Mouse (Mus musculus): ENCODE data around the gene Gpnmb.

DNA sequence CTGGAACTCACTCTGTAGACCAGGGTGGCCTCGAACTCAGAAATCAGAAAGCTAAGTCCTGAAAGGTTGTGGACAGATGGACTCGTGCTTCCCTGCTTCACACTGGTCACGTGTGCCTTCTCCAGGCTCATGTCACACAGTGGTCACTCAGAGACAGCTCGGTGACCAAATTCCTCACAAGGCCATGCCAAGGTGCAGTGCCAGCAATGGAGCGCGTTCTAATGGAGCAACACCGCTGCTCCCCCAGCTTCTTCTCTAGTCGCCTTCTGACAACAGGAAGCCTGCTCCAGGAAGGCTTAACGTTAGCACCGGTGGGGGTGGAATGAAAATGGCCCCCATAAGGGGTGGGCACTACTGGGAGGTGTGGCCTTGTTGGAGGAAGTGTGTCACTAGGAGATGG, 58.6 kb downstream of the Gpnmb start:
- TF ChIP-seq POLR2A (IDR thresholded peaks at IDR 0.05; ENCODE audit: borderline replicate concordance, control insufficient read depth, low read depth, low read length) (no peak), CTCF (IDR thresholded peaks at IDR 0.05; ENCODE audit: control insufficient read depth, insufficient read depth, low read length) (no peak)
